Mouse (Mus musculus): Measurements from ENCODE around the gene Btbd1. TPM values are rescaled to one million over a fixed set of nuclear protein-coding genes. Genes with fewer than 3 reads are reported as not detected.

The Btbd1 gene
- polyA plus RNA-seq, 1 experiment, result 37.5 TPM

DNA sequence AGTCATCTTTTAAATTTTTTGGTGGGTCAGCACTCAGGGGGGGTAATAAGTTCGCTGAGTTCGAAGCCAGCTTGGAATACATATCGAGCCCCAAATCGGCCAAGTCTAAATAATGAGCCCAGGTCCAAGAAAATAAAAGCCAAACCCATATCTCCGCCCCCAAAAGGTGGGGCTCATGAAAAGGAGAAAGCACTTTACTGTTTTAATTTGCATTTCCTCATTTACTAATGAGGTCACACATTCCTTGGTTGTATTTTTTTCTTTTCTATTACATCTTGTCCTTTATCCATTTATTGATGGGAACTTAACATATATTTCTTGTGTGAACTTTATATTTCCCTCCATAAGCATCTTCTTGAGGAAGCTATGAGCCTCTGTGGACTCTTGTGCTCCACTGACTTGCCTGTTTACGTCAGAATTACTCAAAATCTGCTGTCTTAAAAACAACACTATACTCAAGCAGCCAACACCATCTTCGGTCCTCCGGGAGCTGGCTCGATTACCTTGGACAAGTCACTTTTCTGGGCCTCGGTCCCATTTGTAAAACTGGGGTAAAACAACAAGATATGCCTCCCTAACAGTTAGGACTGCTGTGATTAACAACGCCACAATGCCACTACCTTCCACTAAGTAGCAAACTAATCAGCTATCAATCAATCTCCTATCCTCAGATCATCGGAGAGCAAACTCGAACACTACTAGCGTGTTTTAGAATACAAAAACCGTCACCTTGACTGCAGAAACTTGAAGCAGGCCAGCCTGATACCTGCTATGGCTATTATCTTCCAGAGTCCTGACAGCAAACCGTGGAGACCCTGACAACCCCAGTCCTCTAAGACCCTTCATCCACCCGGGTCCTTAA, 1.2 kb downstream of the Btbd1 start:
- Histone ChIP-seq H3K4me3 (ENCODE audit: control insufficient read depth, insufficient read depth, low read length) (peak overlapping the region; percentile 97), H3K27ac (ENCODE audit: control insufficient read depth, insufficient read depth, low read length) (no peak overlapping the region), H3K4me1 (replicated peaks; ENCODE audit: control insufficient read depth, insufficient read depth, low read length) (peaks cover 17% of the 10 kb centered on the region), H3K36me3 (ENCODE audit: control insufficient read depth, insufficient read depth, low read length) (no peaks in the 10 kb centered on the region), H3K27me3 (ENCODE audit: control insufficient read depth, insufficient read depth, low read length) (no peaks in the 10 kb centered on the region)
- 21% methylated on average over 17 of the region's 17 CpGs for WGBS
- TF ChIP-seq CTCF (IDR thresholded peaks at IDR 0.05; ENCODE audit: borderline replicate concordance, control insufficient read depth, extremely low read depth, insufficient read depth, low read length, poor library complexity), result no peak
- no peak for TF ChIP-seq POLR2A (IDR thresholded peaks at IDR 0.05; ENCODE audit: control insufficient read depth, extremely low read depth, insufficient read depth, low read length, poor library complexity)
- no peak for DNase-seq

DNA sequence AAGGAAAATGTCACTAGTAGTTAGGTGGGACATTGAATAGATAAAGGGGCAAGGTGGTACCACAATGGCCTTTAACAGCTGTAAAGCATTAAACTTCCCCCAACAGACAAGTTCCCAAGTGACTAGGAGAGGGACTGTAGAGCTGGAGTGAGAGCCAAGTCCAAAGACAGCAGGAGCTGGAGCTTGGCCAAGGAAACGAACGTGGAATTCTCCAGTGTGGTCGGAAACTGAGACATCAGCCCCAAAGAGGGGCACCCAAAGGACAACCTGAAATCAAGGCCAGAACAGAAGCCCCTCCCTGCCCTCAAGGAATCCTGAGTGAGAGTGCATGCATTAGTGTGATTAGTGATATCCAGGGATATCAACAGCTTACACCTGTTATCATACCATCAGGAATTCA, 3.9 kb downstream of the Btbd1 start:
- no peak for DNase-seq
- H3K27ac ChIP-seq (ENCODE audit: control insufficient read depth, insufficient read depth, low read length), result no peak overlapping the region
- no peaks in the 10 kb centered on the region for H3K27me3 ChIP-seq (ENCODE audit: control insufficient read depth, insufficient read depth, low read length)
- H3K4me3 ChIP-seq (ENCODE audit: control insufficient read depth, insufficient read depth, low read length), result no peak overlapping the region
- WGBS, result 90% methylated on average over 3 of the region's 3 CpGs
- H3K36me3 ChIP-seq (ENCODE audit: control insufficient read depth, insufficient read depth, low read length), result no peaks in the 10 kb centered on the region
- peaks cover 17% of the 10 kb centered on the region for H3K4me1 ChIP-seq (replicated peaks; ENCODE audit: control insufficient read depth, insufficient read depth, low read length)
- TF ChIP-seq POLR2A (IDR thresholded peaks at IDR 0.05; ENCODE audit: control insufficient read depth, extremely low read depth, insufficient read depth, low read length, poor library complexity), result no peak

DNA sequence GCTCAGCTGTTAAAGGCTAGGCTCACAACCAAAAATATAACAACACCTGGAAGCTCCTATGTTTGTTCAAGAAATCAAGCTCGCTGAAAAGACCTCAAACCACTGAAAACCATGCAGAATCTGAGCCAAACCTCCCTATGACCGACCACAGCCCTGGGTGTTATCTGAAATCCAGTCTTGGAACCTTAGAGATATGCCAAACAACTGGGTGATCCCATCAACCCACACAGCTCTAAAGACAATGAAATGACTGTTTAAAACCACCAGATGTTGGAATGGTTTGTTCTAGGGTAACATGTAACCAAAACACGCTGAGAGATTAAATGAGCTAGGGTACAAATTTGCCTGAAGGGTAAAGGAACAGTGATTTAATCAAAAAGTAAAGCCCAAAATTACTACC, 4.3 kb downstream of the Btbd1 start:
- 35% methylated on average over 3 of the region's 3 CpGs for WGBS
- no peak overlapping the region for H3K4me3 ChIP-seq (ENCODE audit: control insufficient read depth, insufficient read depth, low read length)
- TF ChIP-seq POLR2A (IDR thresholded peaks at IDR 0.05; ENCODE audit: control insufficient read depth, extremely low read depth, insufficient read depth, low read length, poor library complexity), result no peak
- no peak for TF ChIP-seq CTCF (IDR thresholded peaks at IDR 0.05; ENCODE audit: borderline replicate concordance, control insufficient read depth, extremely low read depth, insufficient read depth, low read length, poor library complexity)
- H3K4me1 ChIP-seq (replicated peaks; ENCODE audit: control insufficient read depth, insufficient read depth, low read length), result peaks cover 15% of the 10 kb centered on the region
- H3K36me3 ChIP-seq (ENCODE audit: control insufficient read depth, insufficient read depth, low read length), result no peaks in the 10 kb centered on the region
- no peaks in the 10 kb centered on the region for H3K27me3 ChIP-seq (ENCODE audit: control insufficient read depth, insufficient read depth, low read length)
- no peak overlapping the region for H3K27ac ChIP-seq (ENCODE audit: control insufficient read depth, insufficient read depth, low read length)
- no peak for DNase-seq

DNA sequence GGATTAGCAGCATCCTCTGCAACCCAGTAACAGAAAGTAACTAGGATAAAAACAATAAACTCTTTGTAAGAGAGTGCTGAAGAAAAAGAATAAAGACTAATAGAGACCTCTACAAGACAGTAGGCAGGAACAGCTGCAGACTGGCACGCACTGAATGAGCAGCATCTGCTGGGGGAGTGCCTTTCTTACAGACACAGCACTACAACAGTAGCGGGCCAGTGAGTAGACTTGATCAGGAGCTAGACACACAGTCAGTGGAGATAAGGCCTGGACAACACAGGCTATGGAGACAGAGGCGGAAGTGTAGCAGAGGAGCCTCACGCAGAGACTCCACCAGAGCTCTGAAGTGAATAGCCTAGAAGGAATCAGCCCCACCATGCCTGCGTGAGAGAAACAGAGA, 23.2 kb downstream of the Btbd1 start:
- Histone ChIP-seq H3K27me3 (ENCODE audit: control insufficient read depth, insufficient read depth, low read length) (no peaks in the 10 kb centered on the region), H3K4me3 (ENCODE audit: control insufficient read depth, insufficient read depth, low read length) (no peak overlapping the region), H3K27ac (ENCODE audit: control insufficient read depth, insufficient read depth, low read length) (no peak overlapping the region), H3K4me1 (replicated peaks; ENCODE audit: control insufficient read depth, insufficient read depth, low read length) (no peaks in the 10 kb centered on the region), H3K36me3 (ENCODE audit: control insufficient read depth, insufficient read depth, low read length) (no peaks in the 10 kb centered on the region; the same call in none of the 2 replicates)
- TF ChIP-seq CTCF (IDR thresholded peaks at IDR 0.05; ENCODE audit: borderline replicate concordance, control insufficient read depth, extremely low read depth, insufficient read depth, low read length, poor library complexity) (no peak), POLR2A (IDR thresholded peaks at IDR 0.05; ENCODE audit: control insufficient read depth, extremely low read depth, insufficient read depth, low read length, poor library complexity) (no peak)
- no peak for DNase-seq
- 100% methylated on average over 5 of the region's 5 CpGs for WGBS

DNA sequence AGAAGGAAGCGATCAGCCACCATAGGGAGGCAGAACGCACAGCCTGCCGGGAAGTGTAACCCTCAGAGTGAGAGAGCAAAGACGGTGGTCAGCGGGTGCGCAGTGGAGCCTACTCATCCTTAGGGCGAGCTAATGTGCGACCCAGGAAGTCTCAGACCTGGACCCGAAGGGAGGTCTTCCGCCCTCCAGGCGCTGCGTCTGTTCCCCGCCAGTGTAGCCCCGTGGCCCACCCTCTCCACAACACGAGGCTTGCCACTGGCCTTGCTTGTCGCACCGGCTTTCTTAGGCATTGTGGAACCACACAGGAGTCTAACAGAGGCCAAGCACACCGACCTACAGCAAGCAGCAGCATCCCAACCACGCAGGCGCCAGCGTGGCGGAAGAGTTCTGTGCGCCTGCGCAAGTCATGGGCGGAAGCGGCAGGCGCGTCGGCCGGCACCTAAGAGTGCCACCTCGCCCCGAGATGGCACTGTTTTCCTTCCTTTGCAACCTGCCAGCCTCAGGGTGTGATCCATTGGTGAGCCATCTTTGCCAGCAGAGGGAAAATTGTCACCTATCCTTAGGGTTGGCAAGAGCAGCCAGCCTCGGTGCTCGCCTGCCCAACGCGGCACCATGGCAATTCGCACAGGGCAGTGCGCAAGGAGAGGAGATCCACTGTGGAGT, 40.0 kb downstream of the Btbd1 start, which contains the start of gene 3110040N11Rik:
Gene 3110040N11Rik, minus strand, starts transcription at position 384 of the 663 bp plus-strand sequence.
- no peaks in the 10 kb centered on the region for H3K27me3 ChIP-seq (ENCODE audit: control insufficient read depth, insufficient read depth, low read length)
- under 1% methylated on average over 38 of the region's 38 CpGs for WGBS
- peak within 1 kb of the TSS; percentile 59 for H3K4me3 ChIP-seq (ENCODE audit: control insufficient read depth, insufficient read depth, low read length)
- H3K36me3 ChIP-seq (ENCODE audit: control insufficient read depth, insufficient read depth, low read length), result no peaks in the 10 kb centered on the region; the same call in 1 of the 2 replicates
- peaks cover 4% of the 10 kb centered on the region for H3K4me1 ChIP-seq (replicated peaks; ENCODE audit: control insufficient read depth, insufficient read depth, low read length)
- H3K27ac ChIP-seq (ENCODE audit: control insufficient read depth, insufficient read depth, low read length), result peak within 1 kb of the TSS; percentile 80
- DNase-seq, result peak; percentile 82
- TF ChIP-seq CTCF (IDR thresholded peaks at IDR 0.05; ENCODE audit: borderline replicate concordance, control insufficient read depth, extremely low read depth, insufficient read depth, low read length, poor library complexity) (peak; percentile 80; the same call in 1 of the 2 replicates), POLR2A (IDR thresholded peaks at IDR 0.05; ENCODE audit: control insufficient read depth, extremely low read depth, insufficient read depth, low read length, poor library complexity) (peak; percentile 94)

DNA sequence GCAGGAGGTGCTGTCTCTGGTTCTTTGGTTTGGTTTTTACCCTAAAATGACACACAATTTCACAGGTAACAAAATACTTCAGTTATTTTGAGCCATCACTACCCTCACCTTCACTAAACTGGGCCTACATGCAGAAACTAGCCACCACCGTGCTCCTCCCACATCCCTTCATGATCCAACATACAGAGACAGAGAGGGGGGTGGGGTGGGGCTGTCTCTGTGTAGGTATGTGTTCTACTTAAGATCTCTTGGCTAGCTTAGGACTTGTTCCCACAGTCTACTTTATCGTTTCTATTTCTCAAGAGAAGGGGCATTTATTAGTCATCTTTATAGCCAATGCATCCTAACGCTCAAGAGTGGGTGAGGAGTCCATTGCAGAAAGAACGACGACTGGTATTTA, 40.7 kb downstream of the Btbd1 start:
- TF ChIP-seq POLR2A (IDR thresholded peaks at IDR 0.05; ENCODE audit: control insufficient read depth, extremely low read depth, insufficient read depth, low read length, poor library complexity) (no peak), CTCF (IDR thresholded peaks at IDR 0.05; ENCODE audit: borderline replicate concordance, control insufficient read depth, extremely low read depth, insufficient read depth, low read length, poor library complexity) (no peak)
- 2% methylated on average over 5 of the region's 5 CpGs for WGBS
- H3K27me3 ChIP-seq (ENCODE audit: control insufficient read depth, insufficient read depth, low read length), result no peaks in the 10 kb centered on the region
- peak; percentile 14 for DNase-seq
- no peaks in the 10 kb centered on the region; the same call in 1 of the 2 replicates for H3K36me3 ChIP-seq (ENCODE audit: control insufficient read depth, insufficient read depth, low read length)
- peaks cover 4% of the 10 kb centered on the region for H3K4me1 ChIP-seq (replicated peaks; ENCODE audit: control insufficient read depth, insufficient read depth, low read length)
- peak overlapping the region; percentile 59; the same call in 1 of the 2 replicates for H3K4me3 ChIP-seq (ENCODE audit: control insufficient read depth, insufficient read depth, low read length)
- peak overlapping the region; percentile 80 for H3K27ac ChIP-seq (ENCODE audit: control insufficient read depth, insufficient read depth, low read length)
